In the genomic region with DNA sequence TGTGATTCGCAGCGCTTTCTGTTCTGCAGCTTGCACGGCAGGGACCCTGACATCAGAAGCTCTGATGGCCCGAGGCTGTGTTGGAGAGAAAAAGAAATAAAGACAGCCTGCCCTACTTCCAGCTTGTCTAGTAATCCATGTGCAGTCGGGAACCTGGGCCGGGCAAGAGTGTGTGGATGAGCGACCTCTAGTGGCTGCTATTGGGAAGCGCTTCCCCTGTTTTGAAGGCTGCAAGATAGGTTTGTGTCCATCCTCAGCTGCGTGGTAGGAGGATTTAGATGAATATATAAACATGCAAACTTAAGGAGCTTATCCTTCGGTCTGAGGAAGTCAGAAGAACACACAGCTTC, we compare ENCODE assay signal across 8 mouse cellular contexts.
DNase-seq lines count a peak whose midpoint lies in the region; ATAC-seq and TF ChIP-seq lines count a peak whose summit lies in the region.

No protein-coding gene starts in this region.

- H3K4me1 ChIP-seq in ES-Bruce4 (ENCODE audit: control insufficient read depth, insufficient read depth, low read length), result no peaks in the 10 kb centered on the region
- H3K4me1 ChIP-seq in forebrain, postnatal 0 days (ENCODE audit: insufficient read depth), result peaks cover 7% of the 10 kb centered on the region; the same call in 1 of the 2 replicates
- peaks cover 7% of the 10 kb centered on the region for H3K4me1 ChIP-seq in lung, embryonic 15.5 days

- no peaks in the 10 kb centered on the region for H3K36me3 ChIP-seq in ES-Bruce4 (ENCODE audit: control insufficient read depth, insufficient read depth, low read length, poor library complexity, severe bottlenecking)
- H3K36me3 ChIP-seq in forebrain, postnatal 0 days (ENCODE audit: insufficient read depth), result no peaks in the 10 kb centered on the region
- no peaks in the 10 kb centered on the region for H3K36me3 ChIP-seq in lung, embryonic 15.5 days

- peak; percentile 85 for ATAC-seq in cerebellum, adult (ENCODE audit: insufficient number of reproducible peaks, low FRiP score, low TSS enrichment)
- peak; percentile 93 for ATAC-seq in forebrain, postnatal 0 days
- ATAC-seq in lung, embryonic 15.5 days (ENCODE audit: borderline replicate concordance, extremely low read depth, low FRiP score, low TSS enrichment), result peak; percentile 42; the same call in 1 of the 2 replicates

- WGBS in forebrain, postnatal 0 days, result under 1% methylated on average over 10 of the region's 10 CpGs
- WGBS in lung, embryonic 15.5 days, result 3% methylated on average over 10 of the region's 10 CpGs

- H3K27ac ChIP-seq in ES-Bruce4 (ENCODE audit: insufficient read depth, low read length), result no peak overlapping the region
- 0 out of 2 replicates have a peak overlapping the region, but pooled peaks have one; percentile 30 for H3K27ac ChIP-seq in forebrain, postnatal 0 days (ENCODE audit: low read depth, low read length)
- no peak overlapping the region for H3K27ac ChIP-seq in layer of hippocampus, adult 2 months
- H3K27ac ChIP-seq in lung, embryonic 15.5 days, result no peak overlapping the region

- TF ChIP-seq POLR2A in ES-Bruce4 (IDR thresholded peaks at IDR 0.05; ENCODE audit: insufficient read depth, low read length), result no peak

- peak overlapping the region; percentile 38 for H3K4me2 ChIP-seq in forebrain, postnatal 0 days (ENCODE audit: low read depth)
- peak overlapping the region; percentile 50 for H3K4me2 ChIP-seq in lung, embryonic 15.5 days

- H3K4me3 ChIP-seq in ES-Bruce4 (ENCODE audit: low read depth, low read length), result peak overlapping the region; percentile 24; the same call in 1 of the 2 replicates
- peak overlapping the region; percentile 22; the same call in 1 of the 2 replicates for H3K4me3 ChIP-seq in forebrain, postnatal 0 days (ENCODE audit: low read depth, low read length)
- H3K4me3 ChIP-seq in layer of hippocampus, adult 2 months, result peak overlapping the region; percentile 42
- peak overlapping the region; percentile 19 for H3K4me3 ChIP-seq in lung, embryonic 15.5 days

- TF ChIP-seq EP300 in ES-Bruce4 (IDR thresholded peaks at IDR 0.05; ENCODE audit: insufficient read depth, low read depth, low read length), result no peak

- TF ChIP-seq CTCF in ES-Bruce4 (IDR thresholded peaks at IDR 0.05; ENCODE audit: low read depth, low read length), result peak; percentile 94
- peak; percentile 98 for TF ChIP-seq CTCF in forebrain, postnatal 0 days (IDR thresholded peaks at IDR 0.05; ENCODE audit: low read depth)
- TF ChIP-seq CTCF in layer of hippocampus, adult 2 months (conservative IDR thresholded peaks at IDR 0.05), result peak; percentile 98

- H3K9ac ChIP-seq in ES-Bruce4 (ENCODE audit: low read depth, poor library complexity, severe bottlenecking), result no peak overlapping the region
- H3K9ac ChIP-seq in forebrain, postnatal 0 days, result peak overlapping the region; percentile 41
- no peak overlapping the region for H3K9ac ChIP-seq in lung, embryonic 15.5 days

- H3K27me3 ChIP-seq in ES-Bruce4 (ENCODE audit: control insufficient read depth, insufficient read depth, low read length, poor library complexity, severe bottlenecking), result no peaks in the 10 kb centered on the region
- no peaks in the 10 kb centered on the region for H3K27me3 ChIP-seq in forebrain, postnatal 0 days (ENCODE audit: insufficient read depth, low read length)
- H3K27me3 ChIP-seq in lung, embryonic 15.5 days, result no peaks in the 10 kb centered on the region

- H3K9me3 ChIP-seq in ES-Bruce4 (replicated peaks; ENCODE audit: control insufficient read depth, insufficient read depth, low read length, poor library complexity, severe bottlenecking), result no peaks in the 10 kb centered on the region
- no peaks in the 10 kb centered on the region for H3K9me3 ChIP-seq in forebrain, postnatal 0 days (ENCODE audit: low read length)
- H3K9me3 ChIP-seq in lung, embryonic 15.5 days, result no peaks in the 10 kb centered on the region

- peak; percentile 91 for DNase-seq in forebrain, postnatal 0 days
- DNase-seq in heart, postnatal 4 days, result peak; percentile 82
- peak; percentile 79 to 85 for DNase-seq in layer of hippocampus, adult 2 months (ENCODE audit: low spot score in 2 of 2)
- peak; percentile 52 for DNase-seq in ovary, postnatal 10 days (ENCODE audit: low spot score)
- peak; percentile 55 for DNase-seq in thymus, postnatal 14 days

Comparison
In these comparisons a context has a peak if more than half of its experiments do, and no peak if none do; other contexts are left out.
1. ATAC-seq: peak in every context shown above with its lines; median percentile 93 in forebrain, postnatal 0 days; 85 in cerebellum, adult; 42 in lung, embryonic 15.5 days.